Mouse (Mus musculus): ENCODE results near the gene Hils1.

Gene Hils1

GRCm38 (mm10) chr11:94967419-94967818 is at the start of gene Hils1:
Gene Hils1 (plus strand): TSS chr11:94967593.
- no peak for DNase-seq (ENCODE audit: low spot score)

DNA sequence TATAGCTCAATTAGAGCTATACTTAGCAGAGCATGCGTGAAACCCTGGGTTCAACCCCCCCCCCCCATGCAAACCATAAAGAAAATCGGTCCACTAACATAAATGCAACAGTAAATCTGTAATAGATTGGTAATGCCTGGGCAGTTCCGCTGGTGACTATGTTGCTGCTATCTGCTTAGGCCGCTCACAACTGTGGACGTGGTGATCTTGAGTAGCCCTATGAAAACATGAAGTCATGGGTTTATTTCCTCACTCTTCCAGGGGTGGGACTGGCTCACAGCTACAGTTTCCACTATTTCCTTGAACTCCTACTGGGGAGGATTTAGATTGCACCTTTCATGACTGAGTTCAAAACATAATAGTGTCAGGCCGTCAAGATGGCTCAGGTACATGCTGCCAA is 49.7 kb upstream of the Hils1 start:
- no peak for DNase-seq (ENCODE audit: low spot score)

GRCm38 (mm10) chr11:94920996-94921401 is 46.4 kb upstream of the Hils1 start:
- no peak for DNase-seq (ENCODE audit: low spot score)

- DNase-seq (ENCODE audit: low spot score) = no peak
These were observed 42.4 kb upstream of the Hils1 start for GRCm38 (mm10) chr11:94924977-94925376.

DNA sequence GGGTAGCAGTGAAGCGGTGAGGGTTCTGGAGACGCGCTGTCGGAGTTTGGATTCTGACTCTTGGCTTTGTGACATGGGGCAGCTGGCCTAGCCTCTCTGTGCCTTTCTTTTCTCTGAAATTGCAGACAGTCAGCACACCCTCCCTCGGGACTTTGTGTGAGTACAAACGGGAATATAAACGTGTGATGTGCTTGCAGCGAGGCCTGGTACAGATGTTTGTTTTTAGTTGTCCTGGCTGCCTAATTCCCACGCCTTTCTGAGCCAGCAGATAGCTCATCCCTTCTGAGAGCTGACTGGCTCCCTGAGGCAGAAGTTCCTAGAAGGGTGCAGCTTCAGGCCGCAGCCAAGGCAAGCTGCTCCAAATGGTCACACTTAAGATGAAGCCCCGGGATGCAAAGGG is 41.0 kb upstream of the Hils1 start:
- DNase-seq (ENCODE audit: low spot score) = no peak

GRCm38 (mm10) chr11:94927771-94928291 is 39.6 kb upstream of the Hils1 start:
- no peak for DNase-seq (ENCODE audit: low spot score)

- peak; percentile 84 for DNase-seq (ENCODE audit: low spot score)
These were observed 38.6 kb upstream of the Hils1 start for GRCm38 (mm10) chr11:94928820-94929219.

DNA sequence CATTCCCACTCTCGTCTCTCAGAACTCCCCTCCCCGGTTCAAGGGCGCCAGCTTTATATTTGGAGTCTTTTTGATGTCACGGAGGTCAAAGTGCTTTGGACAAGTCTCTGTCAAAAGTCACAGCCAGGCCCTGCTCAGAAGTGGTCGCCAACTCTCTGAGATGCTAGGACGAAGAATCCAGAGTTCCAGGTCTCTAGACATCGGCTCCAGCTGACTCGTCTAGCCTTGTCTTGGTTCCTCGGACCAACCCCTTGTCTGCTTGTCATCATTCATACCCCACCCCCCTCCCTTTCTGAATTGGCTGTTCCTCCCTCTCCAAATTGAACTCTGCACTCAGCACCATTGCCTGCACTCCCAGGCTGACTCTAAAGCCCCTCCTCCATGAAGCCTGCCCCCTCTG is 37.8 kb upstream of the Hils1 start:
- no peak for DNase-seq (ENCODE audit: low spot score)

DNA sequence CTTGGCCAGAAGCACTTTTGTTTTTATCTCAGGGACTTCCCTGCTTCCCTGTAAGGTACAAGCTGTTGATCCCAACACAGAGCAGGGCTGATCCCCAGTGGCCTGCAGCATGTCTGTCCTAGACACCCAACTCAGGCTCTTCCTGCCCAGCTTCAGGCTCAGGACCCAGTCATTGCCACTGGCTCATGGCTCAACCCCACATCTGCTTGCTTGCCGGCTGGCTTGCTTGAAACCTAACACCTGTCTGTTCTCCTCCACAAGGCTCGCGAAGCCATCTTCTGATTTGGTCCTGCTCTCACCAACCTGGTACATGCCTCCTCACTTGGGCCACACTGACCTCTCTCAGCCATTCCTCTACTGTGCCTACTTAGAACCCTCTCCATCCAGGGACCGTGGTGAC is 37.2 kb upstream of the Hils1 start:
- no peak for DNase-seq (ENCODE audit: low spot score)

DNA sequence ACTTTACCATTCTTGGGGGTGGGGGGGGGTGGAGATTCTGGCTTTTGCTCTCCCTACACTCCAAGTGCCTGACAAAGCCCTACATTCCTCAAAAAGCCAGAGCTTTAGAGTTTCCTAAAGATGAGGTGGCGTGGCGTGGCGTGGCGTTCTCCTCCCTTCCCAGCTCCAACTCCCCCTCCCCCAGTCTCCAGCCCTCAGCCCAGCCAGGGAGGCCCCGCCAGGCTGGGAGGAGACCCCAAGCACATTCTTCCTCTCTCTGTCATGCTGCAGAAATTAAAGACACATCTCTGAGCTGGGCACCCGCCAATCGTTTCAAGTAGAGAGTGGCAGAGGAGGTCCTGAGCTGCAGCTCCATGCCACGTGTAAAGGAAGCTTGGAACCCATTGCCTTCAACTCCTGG is 33.8 kb upstream of the Hils1 start:
- DNase-seq (ENCODE audit: low spot score) = no peak

- DNase-seq (ENCODE audit: low spot score) = no peak
These were observed 32.9 kb upstream of the Hils1 start for GRCm38 (mm10) chr11:94934526-94934925.

DNA sequence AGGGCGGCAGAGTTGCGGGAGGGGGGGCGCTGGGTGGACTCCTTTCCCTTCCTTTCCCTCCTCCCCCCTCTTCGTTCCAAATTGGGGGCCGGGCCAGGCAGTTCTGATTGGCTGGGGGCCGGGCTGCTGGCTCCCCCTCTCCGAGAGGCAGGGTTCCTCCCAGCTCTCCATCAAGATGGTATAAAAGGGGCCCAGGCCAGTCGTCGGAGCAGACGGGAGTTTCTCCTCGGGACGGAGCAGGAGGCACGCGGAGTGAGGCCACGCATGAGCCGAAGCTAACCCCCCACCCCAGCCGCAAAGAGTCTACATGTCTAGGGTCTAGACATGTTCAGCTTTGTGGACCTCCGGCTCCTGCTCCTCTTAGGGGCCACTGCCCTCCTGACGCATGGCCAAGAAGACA is 31.3 kb upstream of the Hils1 start, which contains the start of gene Col1a1:
Gene Col1a1, plus strand, starts transcription at position 180 of the 400 bp plus-strand sequence.
- peak; percentile 66 for DNase-seq (ENCODE audit: low spot score)

- DNase-seq (ENCODE audit: low spot score) = peak; percentile 73
These were observed 30.5 kb upstream of the Hils1 start for GRCm38 (mm10) chr11:94936851-94937295.

DNA sequence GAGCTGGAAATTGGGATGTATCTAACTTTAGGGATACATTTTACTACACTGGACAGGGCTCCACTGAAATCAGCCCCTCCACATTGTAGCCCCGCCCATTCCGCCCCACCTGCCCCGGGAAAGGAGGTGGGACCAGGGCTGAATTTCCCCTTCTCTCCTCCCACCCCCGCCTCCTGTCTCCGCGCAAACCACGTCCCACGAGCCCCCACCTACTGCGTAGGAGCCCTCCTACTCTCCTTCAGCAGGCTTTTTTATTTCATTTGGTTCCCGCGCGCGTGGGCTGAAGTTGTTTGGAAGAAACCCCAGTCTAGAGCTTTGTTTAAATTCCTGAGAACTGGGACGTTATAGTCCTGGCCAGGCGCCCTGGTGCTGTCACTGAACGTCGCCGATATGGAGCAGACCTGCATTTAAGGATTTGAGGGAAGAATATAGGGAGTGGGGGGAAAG is 30.0 kb upstream of the Hils1 start:
- DNase-seq (ENCODE audit: low spot score) = peak; percentile 42

GRCm38 (mm10) chr11:94937787-94938186 is 29.6 kb upstream of the Hils1 start:
- DNase-seq (ENCODE audit: low spot score) = no peak

GRCm38 (mm10) chr11:94938296-94938695 is 29.1 kb upstream of the Hils1 start:
- no peak for DNase-seq (ENCODE audit: low spot score)

DNA sequence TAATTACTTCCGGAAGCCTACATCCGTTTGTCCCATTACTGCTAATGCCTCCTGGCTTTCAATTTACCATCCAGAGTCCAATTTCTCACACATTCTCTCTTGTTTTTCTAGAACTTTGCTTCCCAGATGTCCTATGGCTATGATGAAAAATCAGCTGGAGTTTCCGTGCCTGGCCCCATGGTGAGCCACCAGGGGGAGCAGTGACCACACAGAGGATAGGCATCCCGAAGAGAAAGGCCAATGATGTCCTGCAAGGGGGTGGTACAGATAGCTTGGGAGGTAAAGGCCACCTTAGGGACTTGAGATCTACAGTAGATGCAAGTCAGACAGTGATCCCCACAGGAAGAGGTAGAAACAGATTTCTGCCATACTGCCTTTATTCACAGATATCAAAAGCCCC is 28.1 kb upstream of the Hils1 start:
- no peak for DNase-seq (ENCODE audit: low spot score)

DNA sequence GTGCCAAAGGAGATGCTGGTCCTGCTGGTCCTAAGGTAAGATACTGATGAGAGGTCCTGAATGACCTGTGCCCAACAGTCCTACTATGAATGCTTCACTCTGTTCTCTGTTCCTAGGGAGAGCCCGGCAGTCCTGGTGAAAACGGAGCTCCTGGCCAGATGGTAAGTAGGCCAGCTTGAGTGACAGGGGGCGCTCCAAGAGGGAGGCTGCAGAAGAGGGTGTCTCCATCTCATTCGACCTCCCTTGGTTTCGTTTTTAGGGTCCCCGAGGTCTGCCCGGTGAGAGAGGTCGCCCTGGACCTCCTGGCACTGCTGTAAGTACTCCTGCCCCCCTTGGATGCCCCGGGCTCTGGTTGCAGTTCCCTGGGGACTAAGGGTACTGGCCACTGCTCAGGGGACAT is 26.3 kb upstream of the Hils1 start:
- DNase-seq (ENCODE audit: low spot score) = no peak

DNA sequence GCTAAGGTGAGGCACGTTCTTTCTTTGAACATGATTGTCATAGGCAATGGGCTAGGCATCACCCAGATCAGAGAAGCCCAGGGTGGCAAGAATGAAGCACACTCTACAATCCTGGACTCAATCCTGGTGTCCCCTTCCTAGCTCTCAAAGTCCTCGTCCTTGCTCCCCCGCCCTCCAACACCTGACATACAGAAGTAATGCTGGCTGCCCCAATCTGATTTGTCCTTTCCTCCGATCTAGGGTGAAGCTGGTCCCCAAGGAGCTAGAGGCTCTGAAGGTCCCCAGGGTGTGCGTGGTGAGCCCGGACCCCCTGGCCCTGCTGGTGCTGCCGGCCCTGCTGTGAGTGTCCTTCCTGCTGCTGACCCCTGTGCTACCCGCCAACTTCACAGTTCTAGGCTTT is 25.6 kb upstream of the Hils1 start:
- no peak for DNase-seq (ENCODE audit: low spot score)

- no peak for DNase-seq (ENCODE audit: low spot score)
These were observed 24.9 kb upstream of the Hils1 start for GRCm38 (mm10) chr11:94942282-94943023.

GRCm38 (mm10) chr11:94943054-94943453 is 24.3 kb upstream of the Hils1 start:
- no peak for DNase-seq (ENCODE audit: low spot score)

DNA sequence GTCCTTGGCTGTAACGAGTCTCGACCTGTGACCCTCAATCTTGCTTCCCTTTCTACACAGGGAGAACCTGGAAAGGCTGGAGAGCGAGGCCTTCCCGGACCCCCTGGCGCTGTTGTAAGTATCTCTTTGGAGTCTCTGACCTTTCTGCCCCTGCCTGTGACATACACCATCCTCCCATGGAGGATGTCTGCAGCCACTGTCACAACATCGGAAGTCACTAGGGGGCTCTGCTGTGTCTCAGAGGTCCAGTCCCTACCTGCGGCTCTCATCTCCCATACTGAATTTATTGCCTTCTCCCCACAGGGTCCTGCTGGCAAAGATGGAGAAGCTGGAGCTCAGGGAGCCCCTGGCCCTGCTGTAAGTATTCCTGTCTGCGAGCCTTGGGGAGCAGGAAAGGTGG is 23.1 kb upstream of the Hils1 start:
- no peak for DNase-seq (ENCODE audit: low spot score)

DNA sequence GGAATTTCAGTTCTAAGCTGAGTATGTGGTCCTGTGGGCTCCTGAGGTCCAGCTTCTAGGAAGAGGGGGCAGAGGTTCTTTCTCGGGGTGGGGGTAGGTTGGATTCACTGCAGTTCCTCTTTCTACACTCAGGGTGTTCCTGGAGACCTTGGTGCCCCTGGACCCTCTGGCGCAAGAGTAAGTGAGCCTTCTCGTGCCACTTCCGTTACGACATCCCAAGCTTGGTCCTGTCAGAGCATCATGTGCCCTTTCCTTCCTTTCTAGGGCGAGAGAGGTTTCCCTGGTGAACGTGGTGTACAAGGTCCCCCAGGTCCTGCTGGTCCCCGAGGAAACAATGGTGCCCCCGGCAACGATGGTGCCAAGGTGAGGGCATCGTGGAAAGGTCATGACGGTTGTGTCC is 22.2 kb upstream of the Hils1 start:
- no peak for DNase-seq (ENCODE audit: low spot score)

DNA sequence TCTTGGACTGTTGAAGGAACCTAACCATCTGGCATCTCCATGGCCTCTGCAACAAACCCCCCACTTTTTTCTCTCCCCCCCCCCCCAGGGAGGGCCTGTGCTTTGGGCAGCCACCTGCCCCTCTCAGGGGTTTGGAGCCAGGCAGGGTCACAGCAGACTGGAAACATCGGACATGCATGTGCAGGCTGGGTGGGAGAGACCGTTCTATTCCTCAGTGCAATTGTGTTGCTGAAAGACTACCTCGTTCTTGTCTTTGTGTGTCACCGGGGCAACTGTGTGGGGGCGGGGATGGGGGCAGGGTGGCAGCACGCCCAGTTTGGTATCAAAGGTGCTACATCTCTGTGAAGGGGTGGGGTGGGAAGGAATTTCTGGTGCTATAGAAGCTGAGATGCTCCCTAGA is 15.2 kb upstream of the Hils1 start:
- DNase-seq (ENCODE audit: low spot score) = no peak

Data from ovary, adult 18-20 months (tissue).